Mouse (Mus musculus) stomach, postnatal 0 days (tissue): Measurements from ENCODE around the gene Pkn1.

Experiments used
- CTCF ChIP-seq: IDR thresholded peaks from 2 replicates; pipeline ENCODE4 v1.5.1; 2016; ENCODE audit warnings: antibody characterized with exemption, low read depth, mild to moderate bottlenecking, moderate library complexity
- EP300 ChIP-seq: optimal IDR thresholded peaks from 2 replicates; pipeline ENCODE3; 2016; ENCODE audit warnings: antibody characterized with exemption

DNA sequence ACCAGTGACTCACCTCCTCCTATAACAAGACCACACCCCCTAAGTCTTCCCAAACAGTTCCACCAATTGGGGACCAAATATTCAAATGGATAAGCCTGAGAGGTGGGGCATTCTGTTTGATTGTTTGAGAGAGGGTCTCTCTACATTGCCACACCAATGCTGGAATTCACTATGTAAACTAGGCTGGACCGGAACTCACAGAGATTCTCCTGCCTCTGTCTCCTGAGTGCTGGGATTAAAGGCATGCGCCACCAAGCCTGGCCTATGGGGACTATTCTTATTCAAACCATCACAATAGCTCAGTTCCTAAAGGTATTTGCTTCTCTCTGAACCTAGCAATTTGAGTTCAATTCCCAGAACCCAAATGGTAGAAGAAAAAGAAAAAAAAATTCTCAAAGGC lies 80.4 kb downstream of the Pkn1 start:
- no peak for TF ChIP-seq CTCF
- no peak for TF ChIP-seq EP300
